17 mouse cellular contexts compared by ENCODE assay signal in the genomic region with DNA sequence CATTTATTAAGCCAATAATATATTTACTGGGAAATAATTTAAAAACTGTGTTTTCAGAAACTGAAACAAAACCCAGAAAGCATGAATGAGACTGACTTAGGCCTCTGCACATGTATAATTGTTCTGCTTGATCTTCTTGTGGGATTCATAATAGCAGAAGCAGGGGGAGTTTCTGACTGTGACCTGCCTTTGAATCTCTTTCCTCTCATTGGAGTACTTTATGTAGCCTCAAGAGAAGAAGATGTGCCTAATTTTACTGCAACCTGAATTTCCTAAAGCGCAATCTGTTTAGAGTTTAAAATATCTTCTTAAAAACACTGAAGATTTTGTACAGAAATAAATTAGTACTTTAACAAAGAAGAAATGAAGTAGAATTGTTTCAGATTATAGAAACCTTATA.
"Had no signal": no experiment of that assay in that cellular context is flagged by ENCODE, and none has a peak within 500 bp of the region (broad histone marks: within the 10 kb centered on the region; RNA-seq: fewer than 3 reads in every experiment).

No protein-coding gene starts in this region.

- ATAC-seq: liver, embryonic 12.5 days; liver, postnatal 0 days; lung, postnatal 0 days; midbrain, embryonic 13.5 days; midbrain, embryonic 15.5 days; midbrain, embryonic 16.5 days had no signal

- DNase-seq: left cerebral cortex, postnatal 4 days; liver; liver, embryonic 13.5 days; liver, postnatal 0 days; lung, adult 18-20 months; lung, adult 2 months; lung, embryonic 14.5 days; lung, postnatal 10 days; lung, postnatal 14 days; lung, postnatal 36 days; lung, postnatal 4 days; midbrain, embryonic 14.5 days had no signal
